Mouse (Mus musculus) spleen, adult 2 months (tissue): ENCODE results near the gene Tmem243. TPM values are rescaled to one million over a fixed set of nuclear protein-coding genes. Genes with fewer than 3 reads are reported as not detected.
A peak's percentile ranks its signal among the peaks of the same experiment; 100 is the strongest.

Source experiments
- DNase-seq, 2 experiments: peaks; one replicate each; pipeline versions ENCODE4 v3.0.0 to v3.0.0-alpha.2; 2012 to 2021; ENCODE audit warnings: low spot score in 2 of 2, low read depth in 1 of 2
- H3K27ac ChIP-seq: fragments of 200-500 bp; 2 replicates; pipeline ENCODE4 v1.5.1; 2012; ENCODE audit warnings: low read length, inconsistent platforms; ENCODE audit not compliant: insufficient read depth
- H3K27me3 ChIP-seq: fragments of 200-500 bp; 2 replicates; pipeline ENCODE4 v1.6.1; 2012; ENCODE audit warnings: mild to moderate bottlenecking, moderate library complexity, low read length, inconsistent platforms; ENCODE audit not compliant: control insufficient read depth, insufficient read depth
- H3K36me3 ChIP-seq: fragments of 200-500 bp; 2 replicates; pipeline ENCODE4 v1.6.1; 2012; ENCODE audit warnings: mild to moderate bottlenecking, low read length, inconsistent platforms; ENCODE audit not compliant: control insufficient read depth, insufficient read depth
- H3K4me1 ChIP-seq: fragments of 200-500 bp; 2 replicates; pipeline ENCODE4 v1.6.1; 2011; ENCODE audit warnings: inconsistent platforms; ENCODE audit not compliant: control insufficient read depth, insufficient read depth, insufficient read length
- H3K4me3 ChIP-seq: fragments of 200-500 bp; 2 replicates; pipeline ENCODE4 v1.5.1; 2011; ENCODE audit warnings: mild to moderate bottlenecking, inconsistent platforms; ENCODE audit not compliant: insufficient read depth, insufficient read length; ENCODE audit errors: extremely low read depth
- CTCF ChIP-seq: fragments of 200-500 bp; IDR thresholded peaks from 2 replicates; pipeline ENCODE4 v1.5.1; 2011; ENCODE audit warnings: mild to moderate bottlenecking, inconsistent platforms; ENCODE audit not compliant: insufficient read depth, insufficient read length, insufficient replicate concordance; ENCODE audit errors: extremely low read depth
- POLR2A ChIP-seq: fragments of 200-500 bp; IDR thresholded peaks from 2 replicates; pipeline ENCODE4 v1.6.1; 2011; ENCODE audit warnings: low read depth, low read length, inconsistent platforms
- WGBS: fragments of 180-500 bp; shearing (Covaris S2); methylation state at CpG from one replicate; pipeline ENCODE4 v1.1.7; 2018; 5-methylcytosine and 5-hydroxymethylcytosine counted together
- polyA plus RNA-seq: library from polyadenylated mRNA; depleted of rRNA; stranded (reverse); fragments of >200 nt; gene quantifications from 2 replicates; pipeline ENCODE4 v1.2.3, GENCODE M21; 2012

The Tmem243 gene
- polyA plus RNA-seq, 1 experiment: 56.1 TPM

GRCm38 (mm10) chr5:9107296-9108089 is 7.0 kb downstream of the Tmem243 start:
- no peak for DNase-seq
- Histone ChIP-seq H3K27ac (peak overlapping the region; percentile 85), H3K27me3 (no peaks in the 10 kb centered on the region), H3K4me1 (peaks cover 45% of the 10 kb centered on the region; the same call in 1 of the 2 replicates), H3K4me3 (0 out of 2 replicates have a peak overlapping the region, but pooled peaks have one; percentile 12), H3K36me3 (peaks cover 11% of the 10 kb centered on the region; the same call in 1 of the 2 replicates)
- TF ChIP-seq CTCF (no peak), POLR2A (no peak)
- WGBS: 57% methylated on average over 8 of the region's 8 CpGs

- Histone ChIP-seq H3K36me3 (peaks cover 11% of the 10 kb centered on the region; the same call in 1 of the 2 replicates), H3K4me1 (peaks cover 41% of the 10 kb centered on the region; the same call in 1 of the 2 replicates), H3K27me3 (no peaks in the 10 kb centered on the region), H3K4me3 (no peak overlapping the region), H3K27ac (peak overlapping the region; percentile 92)
- 36% methylated on average over 5 of the region's 5 CpGs for WGBS
- DNase-seq: peak in 1 of 2 experiments; percentile 41
- no peak for TF ChIP-seq CTCF
- TF ChIP-seq POLR2A: no peak
Observed at GRCm38 (mm10) chr5:9108490-9108889, 8.0 kb downstream of the Tmem243 start.

GRCm38 (mm10) chr5:9109582-9109981 is 9.1 kb downstream of the Tmem243 start:
- Histone ChIP-seq H3K36me3 (peaks cover 12% of the 10 kb centered on the region), H3K4me1 (peaks cover 35% of the 10 kb centered on the region; the same call in 1 of the 2 replicates), H3K4me3 (no peak overlapping the region), H3K27me3 (no peaks in the 10 kb centered on the region), H3K27ac (no peak overlapping the region)
- no peak for TF ChIP-seq POLR2A
- peak; percentile 39; the same call in 1 of the 2 replicates for TF ChIP-seq CTCF
- DNase-seq: peak in 1 of 2 experiments; percentile 56

- no peak for TF ChIP-seq POLR2A
- no peak for TF ChIP-seq CTCF
- DNase-seq: no peak
- H3K4me1 ChIP-seq: peaks cover 21% of the 10 kb centered on the region; the same call in 1 of the 2 replicates
- 59% methylated on average over 2 of the region's 2 CpGs for WGBS
- H3K27me3 ChIP-seq: no peaks in the 10 kb centered on the region
- H3K36me3 ChIP-seq: peaks cover 13% of the 10 kb centered on the region
- no peak overlapping the region for H3K4me3 ChIP-seq
- H3K27ac ChIP-seq: no peak overlapping the region
Observed at GRCm38 (mm10) chr5:9111285-9111684, 10.8 kb downstream of the Tmem243 start.

GRCm38 (mm10) chr5:9111759-9112158 is 11.3 kb downstream of the Tmem243 start:
- no peak overlapping the region for H3K4me3 ChIP-seq
- no peaks in the 10 kb centered on the region for H3K27me3 ChIP-seq
- 4% methylated on average over 5 of the region's 5 CpGs for WGBS
- peak; percentile 65 to 68 for DNase-seq
- peaks cover 18% of the 10 kb centered on the region; the same call in 1 of the 2 replicates for H3K4me1 ChIP-seq
- no peak for TF ChIP-seq POLR2A
- TF ChIP-seq CTCF: peak; percentile 71; the same call in 1 of the 2 replicates
- no peak overlapping the region for H3K27ac ChIP-seq
- H3K36me3 ChIP-seq: peaks cover 15% of the 10 kb centered on the region

- H3K36me3 ChIP-seq: peaks cover 25% of the 10 kb centered on the region
Observed at GRCm38 (mm10) chr5:9114162-9114561, 13.7 kb downstream of the Tmem243 start.

GRCm38 (mm10) chr5:9124134-9124533 is 23.7 kb downstream of the Tmem243 start:
- Histone ChIP-seq H3K27me3 (no peaks in the 10 kb centered on the region), H3K36me3 (peaks cover 46% of the 10 kb centered on the region), H3K4me1 (no peaks in the 10 kb centered on the region), H3K27ac (no peak overlapping the region), H3K4me3 (no peak overlapping the region)
- DNase-seq: no peak
- 90% methylated on average over 2 of the region's 2 CpGs for WGBS
- TF ChIP-seq POLR2A (no peak), CTCF (no peak)

More at GRCm38 (mm10) chr5:9114162-9114561, 13.7 kb downstream of the Tmem243 start:
- 81% methylated on average over 6 of the region's 6 CpGs for WGBS
- no peak overlapping the region for H3K27ac ChIP-seq
- peaks cover 9% of the 10 kb centered on the region; the same call in 1 of the 2 replicates for H3K4me1 ChIP-seq
- no peak for TF ChIP-seq CTCF
- TF ChIP-seq POLR2A: no peak
- no peak for DNase-seq
- H3K4me3 ChIP-seq: no peak overlapping the region
- no peaks in the 10 kb centered on the region for H3K27me3 ChIP-seq
